Mouse (Mus musculus): Measurements from ENCODE around the gene Ccdc9b. TPM values are rescaled to one million over a fixed set of nuclear protein-coding genes. Genes with fewer than 3 reads are reported as not detected.

The Ccdc9b gene
- polyA plus RNA-seq, 1 experiment from 2014 or later, result 1.2 TPM

- no peaks in the 10 kb centered on the region for H3K9me3 ChIP-seq (replicated peaks)
- H3K4me1 ChIP-seq, result peaks cover 11% of the 10 kb centered on the region
- no peak overlapping the region for H3K4me2 ChIP-seq
- H3K4me3 ChIP-seq (replicated peaks), result no peak overlapping the region
- no peaks in the 10 kb centered on the region for H3K36me3 ChIP-seq
- no peak for ATAC-seq (replicated peaks; ENCODE audit: low FRiP score)
- no peak overlapping the region for H3K9ac ChIP-seq
- peaks cover 21% of the 10 kb centered on the region for H3K27me3 ChIP-seq
- WGBS, result 61% methylated on average over 1 of the region's 1 CpGs
- H3K27ac ChIP-seq, result no peak overlapping the region
Observed at GRCm38 (mm10) chr2:118775396-118775795, 12.9 kb upstream of the Ccdc9b start.

- H3K27ac ChIP-seq, result no peak overlapping the region
- no peak overlapping the region for H3K4me3 ChIP-seq (replicated peaks)
- no peak overlapping the region for H3K9ac ChIP-seq
- no peaks in the 10 kb centered on the region for H3K9me3 ChIP-seq (replicated peaks)
- no peak for ATAC-seq (replicated peaks; ENCODE audit: low FRiP score)
- no peaks in the 10 kb centered on the region for H3K36me3 ChIP-seq
- H3K27me3 ChIP-seq, result peaks cover 14% of the 10 kb centered on the region; the same call in 1 of the 2 replicates
- WGBS, result 92% methylated on average over 2 of the region's 2 CpGs
- peaks cover 7% of the 10 kb centered on the region for H3K4me1 ChIP-seq
- no peak overlapping the region for H3K4me2 ChIP-seq
Observed at GRCm38 (mm10) chr2:118774536-118774935, 12.1 kb upstream of the Ccdc9b start.

- Histone ChIP-seq H3K9me3 (replicated peaks) (no peaks in the 10 kb centered on the region), H3K27me3 (0 out of 2 replicates have a peak, but pooled peaks cover 9% of the 10 kb centered on the region), H3K9ac (no peak within 1 kb of the TSS), H3K27ac (no peak within 1 kb of the TSS), H3K36me3 (no peaks in the 10 kb centered on the region), H3K4me3 (replicated peaks) (no peak within 1 kb of the TSS), H3K4me1 (no peaks in the 10 kb centered on the region), H3K4me2 (no peak within 1 kb of the TSS)
- ATAC-seq (replicated peaks; ENCODE audit: low FRiP score), result no peak
- WGBS, result 69% methylated on average over 6 of the region's 6 CpGs
Observed at GRCm38 (mm10) chr2:118772158-118772874, 9.9 kb upstream of the Ccdc9b start, which contains the start of gene Phgr1. Gene Phgr1 (plus strand): TSS chr2:118772769.

- WGBS, result 76% methylated on average over 10 of the region's 10 CpGs
- Histone ChIP-seq H3K4me2 (no peak overlapping the region), H3K9me3 (replicated peaks) (no peaks in the 10 kb centered on the region), H3K9ac (no peak overlapping the region), H3K36me3 (no peaks in the 10 kb centered on the region), H3K4me1 (peaks cover 32% of the 10 kb centered on the region), H3K27me3 (peaks cover 7% of the 10 kb centered on the region; the same call in 1 of the 2 replicates), H3K27ac (no peak overlapping the region), H3K4me3 (replicated peaks) (no peak overlapping the region)
- ATAC-seq (replicated peaks; ENCODE audit: low FRiP score), result no peak
Observed at GRCm38 (mm10) chr2:118766041-118767033, 3.9 kb upstream of the Ccdc9b start.

- WGBS, result 84% methylated on average over 5 of the region's 5 CpGs
- Histone ChIP-seq H3K27me3 (peaks cover 21% of the 10 kb centered on the region), H3K27ac (no peak overlapping the region), H3K9ac (no peak overlapping the region), H3K4me1 (peaks cover 38% of the 10 kb centered on the region), H3K4me3 (replicated peaks) (no peak overlapping the region), H3K36me3 (no peaks in the 10 kb centered on the region), H3K9me3 (replicated peaks) (no peaks in the 10 kb centered on the region), H3K4me2 (no peak overlapping the region)
- no peak for ATAC-seq (replicated peaks; ENCODE audit: low FRiP score)
Observed at GRCm38 (mm10) chr2:118764875-118765274, 2.4 kb upstream of the Ccdc9b start.

GRCm38 (mm10) chr2:118764094-118764831 lies 1.8 kb upstream of the Ccdc9b start:
- 20% methylated on average over 11 of the region's 11 CpGs for WGBS
- Histone ChIP-seq H3K9me3 (replicated peaks) (no peaks in the 10 kb centered on the region), H3K27ac (no peak overlapping the region), H3K4me2 (peak overlapping the region; percentile 27; the same call in 1 of the 2 replicates), H3K4me1 (peaks cover 38% of the 10 kb centered on the region), H3K36me3 (no peaks in the 10 kb centered on the region), H3K27me3 (peaks cover 25% of the 10 kb centered on the region), H3K9ac (no peak overlapping the region), H3K4me3 (replicated peaks) (no peak overlapping the region)
- no peak for ATAC-seq (replicated peaks; ENCODE audit: low FRiP score)

GRCm38 (mm10) chr2:118763469-118763868 lies 1.0 kb upstream of the Ccdc9b start:
- ATAC-seq (replicated peaks; ENCODE audit: low FRiP score), result no peak
- Histone ChIP-seq H3K4me1 (peaks cover 38% of the 10 kb centered on the region), H3K27ac (peak overlapping the region; percentile 90; the same call in 1 of the 2 replicates), H3K9me3 (replicated peaks) (no peaks in the 10 kb centered on the region), H3K9ac (no peak overlapping the region), H3K36me3 (no peaks in the 10 kb centered on the region), H3K4me2 (no peak overlapping the region), H3K27me3 (peaks cover 30% of the 10 kb centered on the region), H3K4me3 (replicated peaks) (no peak overlapping the region)
- WGBS, result 68% methylated on average over 7 of the region's 7 CpGs

GRCm38 (mm10) chr2:118762784-118763148 lies 305 bp upstream of the Ccdc9b start:
- H3K9me3 ChIP-seq (replicated peaks), result no peaks in the 10 kb centered on the region
- no peak overlapping the region; the same call in 1 of the 2 replicates for H3K9ac ChIP-seq
- WGBS, result 7% methylated on average over 10 of the region's 10 CpGs
- H3K4me2 ChIP-seq, result peak overlapping the region; percentile 59
- peaks cover 37% of the 10 kb centered on the region for H3K27me3 ChIP-seq
- no peak; the same call in 1 of the 2 replicates for ATAC-seq (replicated peaks; ENCODE audit: low FRiP score)
- no peaks in the 10 kb centered on the region for H3K36me3 ChIP-seq
- H3K4me3 ChIP-seq (replicated peaks), result peak overlapping the region; percentile 29
- peak overlapping the region; percentile 90 for H3K27ac ChIP-seq
- H3K4me1 ChIP-seq, result peaks cover 38% of the 10 kb centered on the region

GRCm38 (mm10) chr2:118761358-118761757 lies 1.1 kb downstream of the Ccdc9b start:
- H3K9ac ChIP-seq, result no peak overlapping the region

GRCm38 (mm10) chr2:118760311-118761025 lies 2.0 kb downstream of the Ccdc9b start:
- no peak overlapping the region for H3K4me3 ChIP-seq (replicated peaks)
- H3K9me3 ChIP-seq (replicated peaks), result no peaks in the 10 kb centered on the region
- peaks cover 38% of the 10 kb centered on the region for H3K4me1 ChIP-seq
- WGBS, result 80% methylated on average over 11 of the region's 11 CpGs
- ATAC-seq (replicated peaks; ENCODE audit: low FRiP score), result no peak
- no peaks in the 10 kb centered on the region for H3K36me3 ChIP-seq
- no peak overlapping the region for H3K9ac ChIP-seq
- H3K4me2 ChIP-seq, result no peak overlapping the region
- no peak overlapping the region for H3K27ac ChIP-seq
- peaks cover 42% of the 10 kb centered on the region for H3K27me3 ChIP-seq

More at GRCm38 (mm10) chr2:118761358-118761757, 1.1 kb downstream of the Ccdc9b start:
- H3K4me2 ChIP-seq, result peak overlapping the region; percentile 59
- H3K4me3 ChIP-seq (replicated peaks), result no peak overlapping the region
- peak overlapping the region; percentile 90 for H3K27ac ChIP-seq
- no peaks in the 10 kb centered on the region for H3K36me3 ChIP-seq
- H3K27me3 ChIP-seq, result peaks cover 42% of the 10 kb centered on the region
- 88% methylated on average over 12 of the region's 12 CpGs for WGBS
- no peak for ATAC-seq (replicated peaks; ENCODE audit: low FRiP score)
- peaks cover 38% of the 10 kb centered on the region for H3K4me1 ChIP-seq
- no peaks in the 10 kb centered on the region for H3K9me3 ChIP-seq (replicated peaks)

- no peak overlapping the region for H3K4me3 ChIP-seq (replicated peaks)
- WGBS, result 12% methylated on average over 8 of the region's 8 CpGs
- H3K9me3 ChIP-seq (replicated peaks), result no peaks in the 10 kb centered on the region
Observed at GRCm38 (mm10) chr2:118759828-118760227, 2.6 kb downstream of the Ccdc9b start.

More at GRCm38 (mm10) chr2:118759828-118760227, 2.6 kb downstream of the Ccdc9b start:
- Histone ChIP-seq H3K9ac (no peak overlapping the region), H3K27ac (no peak overlapping the region), H3K4me1 (peaks cover 38% of the 10 kb centered on the region), H3K36me3 (no peaks in the 10 kb centered on the region), H3K4me2 (no peak overlapping the region), H3K27me3 (peaks cover 42% of the 10 kb centered on the region)
- no peak for ATAC-seq (replicated peaks; ENCODE audit: low FRiP score)

Measured in kidney, embryonic 15.5 days (tissue).